Mouse (Mus musculus) MEL (cell line): Measurements from ENCODE around the gene Nhsl2. TPM values are rescaled to one million over a fixed set of nuclear protein-coding genes. Genes with fewer than 3 reads are reported as not detected.

ENCODE experiments used
- DNase-seq: peaks from one replicate; pipeline ENCODE4 v3.0.0; 2011; ENCODE audit warnings: low read depth, low spot score
- H3K27ac ChIP-seq: 2 replicates; pipeline ENCODE4 v1.5.1; 2012; ENCODE audit warnings: low read depth, mild to moderate bottlenecking, control low read depth, low read length, moderate library complexity; ENCODE audit not compliant: control insufficient read depth
- H3K27me3 ChIP-seq, 2 experiments: fragments of 150-350 bp in 1 of 2; sonication (generic) in 1 of 2; 2 replicates each; pipeline ENCODE4 v1.6.1; 2012; ENCODE audit warnings: low read length in 2 of 2, mild to moderate bottlenecking in 2 of 2, improper control_type of control experiment in 1 of 2, moderate library complexity in 1 of 2; ENCODE audit not compliant: insufficient read depth in 2 of 2, control insufficient read depth in 1 of 2
- H3K36me3 ChIP-seq, 2 experiments: 2 replicates each; pipeline ENCODE4 v1.6.1; 2012 to 2014; ENCODE audit warnings: low read length in 2 of 2, improper control_type of control experiment in 1 of 2, inconsistent platforms in 1 of 2, mild to moderate bottlenecking in 1 of 2; ENCODE audit not compliant: insufficient read depth in 2 of 2, control insufficient read depth in 1 of 2
- H3K4me1 ChIP-seq, 2 experiments: fragments of 150-350 bp in 1 of 2; sonication (generic) in 1 of 2; 2 replicates each; pipeline ENCODE4 v1.6.1; 2012; ENCODE audit warnings: low read length in 2 of 2, improper control_type of control experiment in 1 of 2, mild to moderate bottlenecking in 1 of 2; ENCODE audit not compliant: insufficient read depth in 2 of 2, control insufficient read depth in 1 of 2
- H3K4me3 ChIP-seq, 2 experiments: fragments of 150-350 bp in 1 of 2; sonication (generic) in 1 of 2; 2 replicates each; pipeline ENCODE4 v1.5.1; 2012; ENCODE audit warnings: low read depth in 2 of 2, low read length in 2 of 2, mild to moderate bottlenecking in 2 of 2, moderate library complexity in 2 of 2, control low read depth in 1 of 2, improper control_type of control experiment in 1 of 2; ENCODE audit not compliant: control insufficient read depth in 1 of 2, insufficient read depth in 1 of 2
- H3K79me2 ChIP-seq: 2 replicates; pipeline ENCODE4 v1.6.1; 2012; ENCODE audit warnings: mild to moderate bottlenecking, low read length, moderate library complexity; ENCODE audit not compliant: control insufficient read depth, poor library complexity, insufficient read depth
- H3K9ac ChIP-seq: 2 replicates; pipeline ENCODE4 v1.6.1; 2012; ENCODE audit warnings: low read depth, mild to moderate bottlenecking, control low read depth, low read length, moderate library complexity; ENCODE audit not compliant: control insufficient read depth, poor library complexity, severe bottlenecking
- H3K9me3 ChIP-seq: fragments of 150-350 bp; sonication (generic); replicated peaks from 2 replicates; pipeline ENCODE4 v1.6.1; 2012; ENCODE audit warnings: mild to moderate bottlenecking, low read length, improper control_type of control experiment, moderate library complexity; ENCODE audit not compliant: insufficient read depth
- BHLHE40 ChIP-seq: IDR thresholded peaks from 2 replicates; pipeline ENCODE4 v1.6.1; 2012; ENCODE audit warnings: low read depth, mild to moderate bottlenecking, inconsistent platforms, low read length, improper control_type of control experiment, borderline replicate concordance
- CHD1 ChIP-seq: IDR thresholded peaks from 2 replicates; pipeline ENCODE4 v1.6.1; 2012; ENCODE audit warnings: low read depth, mild to moderate bottlenecking, inconsistent platforms, low read length, improper control_type of control experiment
- CHD2 ChIP-seq: IDR thresholded peaks from 2 replicates; pipeline ENCODE4 v1.6.1; 2011; ENCODE audit warnings: low read length, improper control_type of control experiment
- CTCF ChIP-seq, 3 experiments: IDR thresholded peaks in 2 of 3; conservative IDR thresholded peaks in 1 of 3; 2 replicates each; pipeline ENCODE4 v1.5.1; 2011 to 2012; ENCODE audit warnings: low read length in 3 of 3, low read depth in 2 of 3, mild to moderate bottlenecking in 2 of 3, improper control_type of control experiment in 1 of 3, inconsistent platforms in 1 of 3, mixed read lengths in 1 of 3, moderate library complexity in 1 of 3; ENCODE audit not compliant: control insufficient read depth in 1 of 3, insufficient read depth in 1 of 3, poor library complexity in 1 of 3, severe bottlenecking in 1 of 3
- E2F4 ChIP-seq: IDR thresholded peaks from 2 replicates; pipeline ENCODE4 v1.6.1; 2011; ENCODE audit warnings: low read depth, low read length, improper control_type of control experiment, borderline replicate concordance
- ELF1 ChIP-seq: IDR thresholded peaks from 2 replicates; pipeline ENCODE4 v1.6.1; 2014; ENCODE audit warnings: low read depth, mild to moderate bottlenecking, inconsistent platforms, low read length, improper control_type of control experiment, moderate library complexity
- EP300 ChIP-seq, 2 experiments: IDR thresholded peaks; 2 replicates each; pipeline ENCODE4 v1.6.1; 2011; ENCODE audit warnings: improper control_type of control experiment in 2 of 2, low read length in 2 of 2, low read depth in 1 of 2, mild to moderate bottlenecking in 1 of 2
- ETS1 ChIP-seq: IDR thresholded peaks from 2 replicates; pipeline ENCODE4 v1.6.1; 2012; ENCODE audit warnings: low read depth, mild to moderate bottlenecking, inconsistent platforms, low read length, improper control_type of control experiment, moderate library complexity
- GABPA ChIP-seq: IDR thresholded peaks from 2 replicates; pipeline ENCODE4 v1.6.1; 2012; ENCODE audit warnings: low read depth, mild to moderate bottlenecking, inconsistent platforms, low read length, improper control_type of control experiment, moderate library complexity
- GATA1 ChIP-seq: IDR thresholded peaks from 2 replicates; pipeline ENCODE4 v1.6.1; 2011; ENCODE audit warnings: low read depth, low read length, improper control_type of control experiment
- HCFC1 ChIP-seq: IDR thresholded peaks from 2 replicates; pipeline ENCODE4 v1.6.1; 2012; ENCODE audit warnings: low read depth, mild to moderate bottlenecking, inconsistent platforms, low read length, improper control_type of control experiment, moderate library complexity
- JUND ChIP-seq: IDR thresholded peaks from 2 replicates; pipeline ENCODE4 v1.6.1; 2011; ENCODE audit warnings: low read depth, mild to moderate bottlenecking, improper control_type of control experiment, low read length
- KAT2A ChIP-seq: conservative IDR thresholded peaks from 2 replicates; pipeline ENCODE4 v1.6.1; 2012; ENCODE audit warnings: low read depth, low read length, improper control_type of control experiment, inconsistent platforms
- MAX ChIP-seq: IDR thresholded peaks from 2 replicates; pipeline ENCODE4 v1.6.1; 2011; ENCODE audit warnings: low read length, improper control_type of control experiment
- MAZ ChIP-seq: IDR thresholded peaks from 2 replicates; pipeline ENCODE4 v1.6.1; 2012; ENCODE audit warnings: low read depth, mild to moderate bottlenecking, inconsistent platforms, low read length, improper control_type of control experiment
- MXI1 ChIP-seq: IDR thresholded peaks from 2 replicates; pipeline ENCODE4 v1.6.1; 2011; ENCODE audit warnings: mild to moderate bottlenecking, low read depth, low read length, improper control_type of control experiment
- MYC ChIP-seq: IDR thresholded peaks from 2 replicates; pipeline ENCODE4 v1.6.1; 2011; ENCODE audit warnings: low read depth, mild to moderate bottlenecking, low read length, improper control_type of control experiment, moderate library complexity
- NRF1 ChIP-seq: IDR thresholded peaks from 2 replicates; pipeline ENCODE4 v1.6.1; 2014; ENCODE audit warnings: low read depth, mild to moderate bottlenecking, inconsistent platforms, low read length, improper control_type of control experiment, moderate library complexity; ENCODE audit not compliant: poor library complexity, insufficient read depth, severe bottlenecking
- POLR2A ChIP-seq, 2 experiments: IDR thresholded peaks; 2 replicates each; pipeline ENCODE4 v1.6.1; 2011 to 2012; ENCODE audit warnings: low read length in 2 of 2, mild to moderate bottlenecking in 2 of 2, control low read depth in 1 of 2, improper control_type of control experiment in 1 of 2, low read depth in 1 of 2, moderate library complexity in 1 of 2; ENCODE audit not compliant: control insufficient read depth in 1 of 2, insufficient read depth in 1 of 2, poor library complexity in 1 of 2
- POLR2AphosphoS5 ChIP-seq: IDR thresholded peaks from 2 replicates; pipeline ENCODE4 v1.6.1; 2012; ENCODE audit warnings: low read depth, borderline replicate concordance, mild to moderate bottlenecking, inconsistent platforms, low read length, moderate library complexity, mixed read lengths
- RAD21 ChIP-seq: IDR thresholded peaks from 2 replicates; pipeline ENCODE4 v1.6.1; 2011; ENCODE audit warnings: mild to moderate bottlenecking, low read depth, low read length, improper control_type of control experiment
- RCOR1 ChIP-seq: IDR thresholded peaks from 2 replicates; pipeline ENCODE4 v1.6.1; 2012; ENCODE audit warnings: low read depth, mild to moderate bottlenecking, inconsistent platforms, low read length, improper control_type of control experiment
- SMC3 ChIP-seq: IDR thresholded peaks from 2 replicates; pipeline ENCODE4 v1.6.1; 2011; ENCODE audit warnings: low read depth, low read length, improper control_type of control experiment
- TAL1 ChIP-seq: IDR thresholded peaks from 2 replicates; pipeline ENCODE4 v1.6.1; 2012; ENCODE audit warnings: mild to moderate bottlenecking, inconsistent platforms, low read length, moderate library complexity, mixed read lengths
- TBP ChIP-seq: IDR thresholded peaks from 2 replicates; pipeline ENCODE4 v1.8.0; 2011; ENCODE audit warnings: low read depth, low read length, improper control_type of control experiment
- UBTF ChIP-seq: IDR thresholded peaks from 2 replicates; pipeline ENCODE4 v1.6.1; 2012; ENCODE audit warnings: low read depth, mild to moderate bottlenecking, inconsistent platforms, low read length, improper control_type of control experiment, moderate library complexity, borderline replicate concordance; ENCODE audit not compliant: insufficient read depth
- USF2 ChIP-seq, 2 experiments: IDR thresholded peaks; 2 replicates each; pipeline ENCODE4 v1.6.1; 2011 to 2012; ENCODE audit warnings: improper control_type of control experiment in 2 of 2, low read length in 2 of 2, borderline replicate concordance in 1 of 2, inconsistent platforms in 1 of 2, low read depth in 1 of 2, mild to moderate bottlenecking in 1 of 2; ENCODE audit not compliant: insufficient read depth in 1 of 2
- ZC3H11A ChIP-seq: IDR thresholded peaks from 2 replicates; pipeline ENCODE4 v1.6.1; 2012; ENCODE audit warnings: low read depth, mild to moderate bottlenecking, inconsistent platforms, low read length, improper control_type of control experiment
- ZKSCAN1 ChIP-seq: IDR thresholded peaks from 2 replicates; pipeline ENCODE4 v1.6.1; 2012; ENCODE audit warnings: low read depth, mild to moderate bottlenecking, inconsistent platforms, low read length, improper control_type of control experiment, moderate library complexity
- ZMIZ1 ChIP-seq: IDR thresholded peaks from 2 replicates; pipeline ENCODE4 v1.6.1; 2012; ENCODE audit warnings: low read depth, mild to moderate bottlenecking, inconsistent platforms, low read length, improper control_type of control experiment, moderate library complexity
- ZNF384 ChIP-seq: IDR thresholded peaks from 2 replicates; pipeline ENCODE4 v1.6.1; 2012; ENCODE audit warnings: low read depth, mild to moderate bottlenecking, inconsistent platforms, low read length, improper control_type of control experiment
- polyA plus RNA-seq, 2 experiments: library from polyadenylated mRNA; stranded (reverse) in 1 of 2; unstranded in 1 of 2; fragments of >175 nt in 1 of 2; fragments of >200 nt in 1 of 2; gene quantifications; 2 replicates each; pipeline versions ENCODE4 v1.2.1 to v1.2.4; 2012; ENCODE audit warnings: low replicate concordance in 2 of 2, low read depth in 1 of 2; ENCODE audit not compliant: insufficient read length in 2 of 2, insufficient read depth in 1 of 2, missing spikeins in 1 of 2
- total RNA-seq: library from RNA; depleted of rRNA; stranded (reverse); fragments of 300-350 nt; gene quantifications from 2 replicates; pipeline ENCODE4 v1.2.3, GENCODE M21; 2012

Nhsl2 gene
- total and polyA plus RNA-seq, 3 experiments, result 0.01 to 0.23 TPM; not detected in 1

- TF ChIP-seq ZMIZ1 (no peak), CHD2 (no peak), TAL1 (no peak), MXI1 (no peak), USF2 (IDR thresholded peaks at IDR 0.05; ENCODE audit: borderline replicate concordance in 1 of 2, insufficient read depth in 1 of 2, low read depth in 1 of 2, low read length in 2 of 2) (no peak), NRF1 (no peak), EP300 (IDR thresholded peaks at IDR 0.05; ENCODE audit: low read depth in 1 of 2, low read length in 2 of 2) (no peak), MAZ (no peak), ZC3H11A (no peak), CHD1 (no peak), GATA1 (no peak), POLR2AphosphoS5 (no peak), MYC (no peak), ETS1 (no peak), RCOR1 (no peak), E2F4 (no peak), POLR2A (IDR thresholded peaks at IDR 0.05; ENCODE audit: control insufficient read depth in 1 of 2, insufficient read depth in 1 of 2, low read depth in 1 of 2, low read length in 2 of 2, poor library complexity in 1 of 2) (no peak)
- no peaks in the 10 kb centered on the region for H3K27me3 ChIP-seq
- H3K9ac ChIP-seq, result no peak overlapping the region
- H3K27ac ChIP-seq, result no peak overlapping the region
- no peaks in the 10 kb centered on the region for H3K9me3 ChIP-seq
- no peaks in the 10 kb centered on the region for H3K79me2 ChIP-seq
- no peaks in the 10 kb centered on the region for H3K4me1 ChIP-seq
- no peak overlapping the region for H3K4me3 ChIP-seq
- DNase-seq, result no peak
- H3K36me3 ChIP-seq, result no peaks in the 10 kb centered on the region
Observed at GRCm38 (mm10) chrX:101930301-101930700, 81.1 kb downstream of the Nhsl2 start.

DNA sequence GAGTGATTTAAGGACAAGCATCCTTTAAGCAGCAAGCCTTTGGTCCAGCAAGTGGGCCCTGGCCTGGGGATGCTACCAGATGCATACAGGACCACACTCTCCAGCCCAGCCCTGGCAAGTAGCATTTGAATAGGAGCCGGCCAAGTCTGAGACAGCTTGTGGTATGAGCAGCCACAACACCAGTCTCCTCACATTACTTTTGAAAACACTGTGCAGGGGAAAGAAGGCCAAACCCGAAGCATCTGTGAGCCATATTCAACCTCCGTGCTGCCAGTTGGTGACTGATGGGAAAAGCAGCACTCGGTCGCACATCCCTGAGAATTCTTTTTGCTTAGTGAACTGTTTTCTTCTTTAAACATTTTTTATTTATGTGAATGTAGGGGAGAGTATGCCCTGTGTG is 81.8 kb downstream of the Nhsl2 start:
- no peak overlapping the region for H3K4me3 ChIP-seq
- H3K36me3 ChIP-seq, result no peaks in the 10 kb centered on the region
- H3K9me3 ChIP-seq, result no peaks in the 10 kb centered on the region
- TF ChIP-seq GATA1, result no peak
- TF ChIP-seq EP300 (IDR thresholded peaks at IDR 0.05; ENCODE audit: low read depth in 1 of 2, low read length in 2 of 2), result no peak
- no peak for TF ChIP-seq ZKSCAN1
- TF ChIP-seq HCFC1, result no peak
- TF ChIP-seq E2F4, result no peak
- TF ChIP-seq GABPA, result no peak
- TF ChIP-seq ZNF384, result no peak
- no peak for TF ChIP-seq ELF1
- no peak for TF ChIP-seq CTCF (IDR thresholded peaks at IDR 0.05 in 2 of 3, conservative IDR thresholded peaks at IDR 0.05 in 1 of 3; ENCODE audit: control insufficient read depth in 1 of 3, insufficient read depth in 1 of 3, low read depth in 2 of 3, low read length in 3 of 3, poor library complexity in 1 of 3, severe bottlenecking in 1 of 3)
- no peak for TF ChIP-seq CHD1
- no peak for TF ChIP-seq BHLHE40
- no peak for TF ChIP-seq TBP
- TF ChIP-seq JUND, result no peak
- TF ChIP-seq SMC3, result no peak
- no peak for TF ChIP-seq TAL1
- no peak for TF ChIP-seq MAZ
- no peak for TF ChIP-seq MAX
- no peak for TF ChIP-seq KAT2A
- TF ChIP-seq RAD21, result no peak
- no peak for TF ChIP-seq UBTF
- H3K27me3 ChIP-seq, result no peaks in the 10 kb centered on the region
- no peak for DNase-seq
- H3K4me1 ChIP-seq, result no peaks in the 10 kb centered on the region
- H3K79me2 ChIP-seq, result no peaks in the 10 kb centered on the region
- no peak overlapping the region for H3K27ac ChIP-seq
- H3K9ac ChIP-seq, result no peak overlapping the region
